Comparison of ENCODE assay signal across 8 mouse cellular contexts in the genomic region with DNA sequence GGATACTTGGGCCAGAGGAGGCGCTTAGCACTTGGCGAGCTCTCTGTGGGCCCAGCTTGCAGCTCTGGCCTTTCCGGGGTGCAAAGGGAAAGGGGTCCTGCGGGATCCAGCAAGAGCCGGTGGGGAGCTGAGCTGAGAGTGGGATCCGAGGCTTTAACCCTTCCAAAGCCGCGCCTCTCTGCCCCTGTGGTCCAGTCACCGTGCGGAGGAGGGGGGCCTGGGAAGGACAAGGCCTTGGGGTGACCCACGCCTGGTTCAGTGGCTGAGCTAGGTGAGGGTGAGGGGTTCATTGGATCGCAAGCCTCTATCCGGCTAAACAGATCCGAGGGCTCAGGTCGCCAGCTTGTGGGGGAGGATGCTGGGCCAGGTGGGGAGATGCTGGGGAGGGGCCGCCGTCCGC. TPM values are rescaled to one million over a fixed set of nuclear protein-coding genes. Genes with fewer than 3 reads are reported as not detected.
DNase-seq lines count a peak whose midpoint lies in the region; ATAC-seq lines count a peak whose summit lies in the region.

No protein-coding gene starts in this region.

- peak overlapping the region; percentile 49 for H3K4me3 ChIP-seq in embryonic facial prominence, embryonic 15.5 days (replicated peaks)
- peak overlapping the region; percentile 38 for H3K4me3 ChIP-seq in limb, embryonic 11.5 days (ENCODE audit: low read depth, low read length)

- no peak overlapping the region for H3K27ac ChIP-seq in embryonic facial prominence, embryonic 15.5 days (replicated peaks)
- H3K27ac ChIP-seq in limb, embryonic 11.5 days (replicated peaks; ENCODE audit: low read depth, low read length) = no peak overlapping the region

- no peaks in the 10 kb centered on the region for H3K36me3 ChIP-seq in embryonic facial prominence, embryonic 15.5 days
- no peaks in the 10 kb centered on the region for H3K36me3 ChIP-seq in limb, embryonic 11.5 days (ENCODE audit: control insufficient read depth, insufficient read depth, low read length)

- H3K4me1 ChIP-seq in embryonic facial prominence, embryonic 15.5 days = peaks cover 28% of the 10 kb centered on the region
- 0 out of 2 replicates have a peak, but pooled peaks cover 4% of the 10 kb centered on the region for H3K4me1 ChIP-seq in limb, embryonic 11.5 days (ENCODE audit: control insufficient read depth, insufficient read depth, low read length)

- WGBS in embryonic facial prominence, embryonic 15.5 days = 4% methylated on average over 18 of the region's 18 CpGs
- 3% methylated on average over 18 of the region's 18 CpGs for WGBS in limb, embryonic 11.5 days

- peaks cover 24% of the 10 kb centered on the region for H3K27me3 ChIP-seq in embryonic facial prominence, embryonic 15.5 days
- H3K27me3 ChIP-seq in limb, embryonic 11.5 days (ENCODE audit: control insufficient read depth, insufficient read depth, low read length) = peaks cover 24% of the 10 kb centered on the region

- ATAC-seq in embryonic facial prominence, embryonic 15.5 days (ENCODE audit: insufficient number of reproducible peaks, low FRiP score, low TSS enrichment, low read depth) = no peak
- no peak for ATAC-seq in limb, embryonic 11.5 days (ENCODE audit: insufficient number of reproducible peaks, low FRiP score, low TSS enrichment, low read depth)

- peak; percentile 11 to 24 for DNase-seq in layer of hippocampus, postnatal 25 days (ENCODE audit: extremely low spot score in 1 of 2, low spot score in 1 of 2)
- no peak for DNase-seq in layer of hippocampus, adult 9-11 months
- peak; percentile 22 for DNase-seq in ZHBTc4 (ENCODE audit: low read depth, low spot score)
- peak; percentile 29 for DNase-seq in limb, embryonic 11.5 days (ENCODE audit: low spot score)
- peak; percentile 35 for DNase-seq in right cerebral cortex, postnatal 4 days
- no peak for DNase-seq in natural killer cell, adult 2 months (ENCODE audit: low spot score in 2 of 2)
- DNase-seq in layer of hippocampus, adult 9-10 months (ENCODE audit: low spot score) = no peak

- H3K9ac ChIP-seq in embryonic facial prominence, embryonic 15.5 days = peak overlapping the region; percentile 56
- peak overlapping the region; percentile 56 for H3K9ac ChIP-seq in limb, embryonic 11.5 days (ENCODE audit: low read length)

- H3K9me3 ChIP-seq in embryonic facial prominence, embryonic 15.5 days (replicated peaks) = no peaks in the 10 kb centered on the region
- no peaks in the 10 kb centered on the region; the same call in 1 of the 2 replicates for H3K9me3 ChIP-seq in limb, embryonic 11.5 days (ENCODE audit: control insufficient read depth, low read length)

- peak overlapping the region; percentile 94 for H3K4me2 ChIP-seq in embryonic facial prominence, embryonic 15.5 days (replicated peaks)
- H3K4me2 ChIP-seq in limb, embryonic 11.5 days (ENCODE audit: low read depth, severe bottlenecking) = peak overlapping the region; percentile 94

RNA-seq across cellular contexts. Expression of gene Sptbn4, which starts 1.4 kb away (rescaled TPM):
- 100 to 1,000 TPM; 121 to 142 TPM for total RNA-seq in layer of hippocampus, postnatal 25 days (2021)
- polyA plus RNA-seq in embryonic facial prominence, embryonic 15.5 days (2015; fragmentation: Nextera tagmentation; extraction: Ambion mirVana) = 0.43 and 0.85 TPM in 2 replicates
- 0.15 and 0.27 TPM in 2 replicates for polyA plus RNA-seq in limb, embryonic 11.5 days (2014; fragmentation: Nextera tagmentation; extraction: Ambion mirVana)

RNA-seq across cellular contexts. Expression of gene Blvrb, which starts 1.7 kb away (rescaled TPM):
- 10 to 100 TPM; 16.1 to 22.6 TPM for total RNA-seq in layer of hippocampus, postnatal 25 days (2021)
- 73.0 and 73.5 TPM in 2 replicates for polyA plus RNA-seq in embryonic facial prominence, embryonic 15.5 days (2015; fragmentation: Nextera tagmentation; extraction: Ambion mirVana)
- 29.0 and 30.5 TPM in 2 replicates for polyA plus RNA-seq in limb, embryonic 11.5 days (2014; fragmentation: Nextera tagmentation; extraction: Ambion mirVana)

RNA-seq across cellular contexts. Expression of gene Sertad3, which starts 27.5 kb away (rescaled TPM):
- 1 to 10 TPM; 3.3 to 3.9 TPM for total RNA-seq in layer of hippocampus, postnatal 25 days (2021)
- 36.4 and 39.2 TPM in 2 replicates for polyA plus RNA-seq in embryonic facial prominence, embryonic 15.5 days (2015; fragmentation: Nextera tagmentation; extraction: Ambion mirVana)
- polyA plus RNA-seq in limb, embryonic 11.5 days (2014; fragmentation: Nextera tagmentation; extraction: Ambion mirVana) = 25.9 and 29.3 TPM in 2 replicates

RNA-seq across cellular contexts. Expression of gene Sertad1, which starts 40.7 kb away (rescaled TPM):
- total RNA-seq in layer of hippocampus, postnatal 25 days (2021) = 1 to 10 TPM; 7.0 to 7.3 TPM
- polyA plus RNA-seq in embryonic facial prominence, embryonic 15.5 days (2015; fragmentation: Nextera tagmentation; extraction: Ambion mirVana) = 41.7 and 51.6 TPM in 2 replicates
- 29.0 and 31.5 TPM in 2 replicates for polyA plus RNA-seq in limb, embryonic 11.5 days (2014; fragmentation: Nextera tagmentation; extraction: Ambion mirVana)

RNA-seq across cellular contexts. Expression of gene Prx, which starts 53.1 kb away (rescaled TPM):
- total RNA-seq in layer of hippocampus, postnatal 25 days (2021) = under 1 TPM; 0.32 to 0.38 TPM
- 5.1 and 6.7 TPM in 2 replicates for polyA plus RNA-seq in embryonic facial prominence, embryonic 15.5 days (2015; fragmentation: Nextera tagmentation; extraction: Ambion mirVana)
- polyA plus RNA-seq in limb, embryonic 11.5 days (2014; fragmentation: Nextera tagmentation; extraction: Ambion mirVana) = 1.5 and 2.1 TPM in 2 replicates

Comparison
In these comparisons a context has a peak if more than half of its experiments do, and no peak if none do; other contexts are left out.
1. DNase-seq: peak in layer of hippocampus, postnatal 25 days (2 of 2), ZHBTc4 (single experiment), limb, embryonic 11.5 days (single experiment) and right cerebral cortex, postnatal 4 days (single experiment); none in layer of hippocampus, adult 9-11 months (single experiment), natural killer cell, adult 2 months (0 of 2) and layer of hippocampus, adult 9-10 months (single experiment).